Mouse (Mus musculus) ES-E14 (cell line): ENCODE data around the gene Dnah6. TPM values are rescaled to one million over a fixed set of nuclear protein-coding genes. Genes with fewer than 3 reads are reported as not detected.

ENCODE experiments used
- DNase-seq: peaks from one replicate; pipeline ENCODE4 v3.0.0-alpha.2; 2013; ENCODE audit warnings: low read depth, low spot score
- H3K27ac ChIP-seq: 2 replicates; pipeline ENCODE4 v1.5.1; 2012; ENCODE audit warnings: low read depth, mild to moderate bottlenecking, low read length, moderate library complexity, mixed read lengths; ENCODE audit not compliant: poor library complexity, insufficient read depth, severe bottlenecking
- H3K36me3 ChIP-seq: 2 replicates; pipeline ENCODE4 v1.6.1; 2012; ENCODE audit warnings: mild to moderate bottlenecking, low read length, moderate library complexity, mixed read lengths; ENCODE audit not compliant: control insufficient read depth, poor library complexity, insufficient read depth, severe bottlenecking
- H3K4me1 ChIP-seq, 2 experiments: fragments of 150-350 bp in 1 of 2; sonication (generic) in 1 of 2; 2 replicates each; pipeline ENCODE4 v1.6.1; 2012; ENCODE audit warnings: low read length in 2 of 2, mild to moderate bottlenecking in 1 of 2, mixed read lengths in 1 of 2; ENCODE audit not compliant: control insufficient read depth in 2 of 2, insufficient read depth in 2 of 2, poor library complexity in 1 of 2
- H3K4me3 ChIP-seq, 2 experiments: fragments of 150-350 bp in 1 of 2; sonication (generic) in 1 of 2; 2 replicates each; pipeline ENCODE4 v1.5.1; 2012; ENCODE audit warnings: low read length in 2 of 2, low read depth in 1 of 2, mild to moderate bottlenecking in 1 of 2, mixed read lengths in 1 of 2; ENCODE audit not compliant: insufficient read depth in 1 of 2, poor library complexity in 1 of 2, severe bottlenecking in 1 of 2
- H3K9ac ChIP-seq: 2 replicates; pipeline ENCODE4 v1.6.1; 2012; ENCODE audit warnings: low read depth, mild to moderate bottlenecking, low read length, mixed read lengths; ENCODE audit not compliant: poor library complexity, insufficient read depth, severe bottlenecking
- H3K9me3 ChIP-seq: fragments of 150-350 bp; sonication (generic); 2 replicates; pipeline ENCODE4 v1.6.1; 2012; ENCODE audit warnings: low read depth, mild to moderate bottlenecking, low read length; ENCODE audit not compliant: control insufficient read depth, insufficient read depth
- CHD2 ChIP-seq: IDR thresholded peaks from 2 replicates; pipeline ENCODE4 v1.6.1; 2014; ENCODE audit warnings: mild to moderate bottlenecking, low read depth, low read length, inconsistent platforms
- HCFC1 ChIP-seq: IDR thresholded peaks from 2 replicates; pipeline ENCODE4 v1.6.1; 2012; ENCODE audit warnings: low read length, inconsistent platforms, borderline replicate concordance; ENCODE audit not compliant: insufficient read depth
- MAFK ChIP-seq: IDR thresholded peaks from 2 replicates; pipeline ENCODE4 v1.6.1; 2014; ENCODE audit warnings: mild to moderate bottlenecking, low read depth, low read length, inconsistent platforms; ENCODE audit not compliant: insufficient read depth
- ZC3H11A ChIP-seq: IDR thresholded peaks from 2 replicates; pipeline ENCODE4 v1.6.1; 2012; ENCODE audit warnings: low read depth, mild to moderate bottlenecking, inconsistent platforms, low read length, borderline replicate concordance
- ZNF384 ChIP-seq: IDR thresholded peaks from 2 replicates; pipeline ENCODE4 v1.6.1; 2012; ENCODE audit warnings: low read depth, low read length, inconsistent platforms
- in situ Hi-C, 2 experiments: fragments of 600-800 bp; cut with MboI; formaldehyde crosslinking; loops; one replicate each; pipeline ENCODE4 v1.15.1; 2025; ENCODE audit warnings: low sequenced_read_pairs in 2 of 2, inconsistent platforms in 1 of 2; ENCODE audit not compliant: unreplicated experiment in 2 of 2
- total RNA-seq: library from RNA; depleted of rRNA; stranded (reverse); fragments of 300-350 nt; gene quantifications from 2 replicates; pipeline ENCODE4 v1.2.3, GENCODE M21; 2012

Dnah6 gene
- total RNA-seq, 1 experiment, result 0.54 TPM

GRCm38 (mm10) chr6:73203724-73204123 lies 17.7 kb downstream of the Dnah6 start:
- H3K4me1 ChIP-seq, result no peaks in the 10 kb centered on the region
- H3K4me3 ChIP-seq, result no peak overlapping the region
- DNase-seq, result no peak
- H3K9me3 ChIP-seq, result no peaks in the 10 kb centered on the region
- no peaks in the 10 kb centered on the region for H3K36me3 ChIP-seq
- H3K27ac ChIP-seq, result no peak overlapping the region
- in situ Hi-C loops, result no loop called here
- TF ChIP-seq ZNF384 (no peak), ZC3H11A (no peak), CHD2 (no peak), MAFK (no peak), HCFC1 (no peak)
- H3K9ac ChIP-seq, result no peak overlapping the region

- Histone ChIP-seq H3K4me1 (no peaks in the 10 kb centered on the region), H3K9me3 (no peaks in the 10 kb centered on the region), H3K4me3 (no peak overlapping the region), H3K9ac (no peak overlapping the region), H3K36me3 (no peaks in the 10 kb centered on the region), H3K27ac (no peak overlapping the region)
- in situ Hi-C loops, result no loop called here
- DNase-seq, result no peak
- TF ChIP-seq ZNF384 (no peak), MAFK (no peak), HCFC1 (no peak), ZC3H11A (no peak), CHD2 (no peak)
Measured at GRCm38 (mm10) chr6:73195291-73195690, 26.2 kb downstream of the Dnah6 start.

GRCm38 (mm10) chr6:73190756-73191155 lies 30.7 kb downstream of the Dnah6 start:
- no peak for TF ChIP-seq ZC3H11A
- TF ChIP-seq HCFC1, result no peak
- TF ChIP-seq MAFK, result no peak
- TF ChIP-seq ZNF384, result no peak
- no peak for TF ChIP-seq CHD2
- no peak overlapping the region for H3K27ac ChIP-seq
- no peaks in the 10 kb centered on the region for H3K36me3 ChIP-seq
- no peaks in the 10 kb centered on the region for H3K9me3 ChIP-seq
- H3K9ac ChIP-seq, result no peak overlapping the region
- in situ Hi-C loops, result no loop called here
- no peak overlapping the region for H3K4me3 ChIP-seq
- no peak for DNase-seq
- H3K4me1 ChIP-seq, result no peaks in the 10 kb centered on the region

GRCm38 (mm10) chr6:73184276-73184675 lies 37.2 kb downstream of the Dnah6 start:
- H3K4me1 ChIP-seq, result 0 out of 4 replicates have a peak, but pooled peaks cover 0 to 2% of the 10 kb centered on the region in 2 experiments
- no peak overlapping the region for H3K4me3 ChIP-seq
- H3K9ac ChIP-seq, result no peak overlapping the region
- TF ChIP-seq CHD2 (no peak), MAFK (no peak), HCFC1 (no peak), ZC3H11A (no peak), ZNF384 (no peak)
- in situ Hi-C loops, result no loop called here
- no peaks in the 10 kb centered on the region for H3K9me3 ChIP-seq
- H3K27ac ChIP-seq, result no peak overlapping the region
- H3K36me3 ChIP-seq, result no peaks in the 10 kb centered on the region
- no peak for DNase-seq

- Histone ChIP-seq H3K4me3 (no peak overlapping the region), H3K9me3 (no peaks in the 10 kb centered on the region), H3K27ac (no peak overlapping the region), H3K36me3 (no peaks in the 10 kb centered on the region), H3K9ac (no peak overlapping the region), H3K4me1 (0 out of 4 replicates have a peak, but pooled peaks cover 0 to 2% of the 10 kb centered on the region in 2 experiments)
- in situ Hi-C loops, result no loop called here
- TF ChIP-seq ZC3H11A (no peak), HCFC1 (no peak), CHD2 (no peak), ZNF384 (no peak), MAFK (no peak)
- no peak for DNase-seq
Measured at GRCm38 (mm10) chr6:73182987-73183386, 38.5 kb downstream of the Dnah6 start.
